Mouse (Mus musculus) limb, embryonic 14.5 days (tissue): ENCODE results near the gene Chpf2. TPM values are rescaled to one million over a fixed set of nuclear protein-coding genes. Genes with fewer than 3 reads are reported as not detected.
"Not testable (repeated sequence)": the region's sequence is repeated elsewhere in the genome, so short reads cannot be mapped to it uniquely, and the experiment has no call there.

Source experiments
- ATAC-seq: fragments of 200-750 bp; cut with Nextera tagmentation; 2 replicates; pipeline ENCODE4 v1.8.0; 2017; ENCODE audit warnings: low read depth, moderate number of reproducible peaks, moderate TSS enrichment; ENCODE audit not compliant: low FRiP score
- DNase-seq: peaks from one replicate; pipeline ENCODE4 v3.0.0-alpha.2; 2015; ENCODE audit warnings: low spot score
- H3K27ac ChIP-seq: fragments of 300-500 bp; sonication (generic); replicated peaks from 2 replicates; pipeline ENCODE4 v1.5.1; 2014; ENCODE audit warnings: low read depth, mild to moderate bottlenecking, low read length, moderate library complexity, mixed read lengths
- H3K27me3 ChIP-seq: fragments of 300-500 bp; sonication (generic); 2 replicates; pipeline ENCODE4 v1.6.1; 2014; ENCODE audit warnings: low read length, mixed read lengths; ENCODE audit not compliant: control insufficient read depth, insufficient read depth
- H3K36me3 ChIP-seq: fragments of 300-500 bp; sonication (generic); 2 replicates; pipeline ENCODE4 v1.6.1; 2014; ENCODE audit warnings: mild to moderate bottlenecking, low read length, moderate library complexity, mixed read lengths; ENCODE audit not compliant: control insufficient read depth, insufficient read depth
- H3K4me1 ChIP-seq: fragments of 300-500 bp; sonication (generic); 2 replicates; pipeline ENCODE4 v1.6.1; 2014; ENCODE audit warnings: antibody characterized with exemption, low read length, mixed read lengths; ENCODE audit not compliant: control insufficient read depth, insufficient read depth
- H3K4me2 ChIP-seq: fragments of 300-500 bp; sonication (generic); replicated peaks from 2 replicates; pipeline ENCODE4 v1.6.1; 2014; ENCODE audit warnings: low read depth, mild to moderate bottlenecking, low read length, moderate library complexity; ENCODE audit not compliant: severe bottlenecking
- H3K4me3 ChIP-seq: fragments of 300-500 bp; sonication (generic); replicated peaks from 2 replicates; pipeline ENCODE4 v1.5.1; 2014; ENCODE audit warnings: low read length
- H3K9ac ChIP-seq: fragments of 300-500 bp; sonication (generic); 2 replicates; pipeline ENCODE4 v1.6.1; 2014; ENCODE audit warnings: mild to moderate bottlenecking, low read depth, low read length, moderate library complexity; ENCODE audit not compliant: severe bottlenecking
- H3K9me3 ChIP-seq: fragments of 300-500 bp; sonication (generic); 2 replicates; pipeline ENCODE4 v1.6.1; 2016; ENCODE audit warnings: low read length; ENCODE audit not compliant: control insufficient read depth
- POLR2A ChIP-seq: fragments of 200-500 bp; IDR thresholded peaks from 2 replicates; pipeline ENCODE4 v1.8.0; 2012; ENCODE audit warnings: inconsistent platforms, mild to moderate bottlenecking, moderate library complexity, borderline replicate concordance; ENCODE audit not compliant: insufficient read depth, insufficient read length; ENCODE audit errors: extremely low read depth
- WGBS: fragments of 180-500 bp; shearing (Covaris S2); extraction: QIAGEN DNeasy Blood & Tissue Kit; methylation state at CpG from one replicate; pipeline ENCODE4 v1.1.7; 2014; 5-methylcytosine and 5-hydroxymethylcytosine counted together
- polyA plus RNA-seq, 2 experiments: library from polyadenylated mRNA; depleted of rRNA in 1 of 2; stranded (reverse) in 1 of 2; unstranded in 1 of 2; fragments of >200 nt; fragmentation: Nextera tagmentation in 1 of 2; extraction: Ambion mirVana in 1 of 2; gene quantifications; 2 replicates each; pipeline versions ENCODE4 v1.2.1 to v1.2.3; 2012 to 2014

The Chpf2 gene
- polyA plus RNA-seq, 2 experiments = 23.1 to 56.2 TPM

DNA sequence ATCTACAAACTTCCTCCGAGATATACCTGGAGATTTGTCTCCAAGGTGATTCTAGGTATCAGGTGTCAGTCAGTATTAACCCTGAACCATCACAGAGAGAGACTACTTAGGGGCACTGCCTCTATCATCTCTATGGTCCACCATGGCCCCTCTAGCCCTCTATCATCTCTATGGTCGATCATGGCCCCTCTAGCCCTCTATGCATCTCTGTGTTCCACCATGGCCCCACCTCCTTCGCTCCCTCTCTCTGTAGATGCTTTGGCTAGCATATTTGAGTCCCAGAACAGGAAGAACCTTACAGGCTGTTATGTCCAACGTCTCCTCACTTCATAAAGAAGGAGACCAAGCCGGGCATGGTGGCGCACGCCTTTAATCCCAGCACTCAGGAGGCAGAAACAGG lies 43.9 kb upstream of the Chpf2 start:
- ATAC-seq = no peak
- WGBS = 80% methylated on average over 7 of the region's 7 CpGs
- peaks cover 18% of the 10 kb centered on the region for H3K4me1 ChIP-seq
- no peaks in the 10 kb centered on the region for H3K27me3 ChIP-seq
- no peak overlapping the region for H3K4me3 ChIP-seq
- H3K4me2 ChIP-seq = no peak overlapping the region
- no peaks in the 10 kb centered on the region for H3K9me3 ChIP-seq
- no peak overlapping the region for H3K9ac ChIP-seq
- H3K27ac ChIP-seq = no peak overlapping the region
- no peak for TF ChIP-seq POLR2A
- no peaks in the 10 kb centered on the region for H3K36me3 ChIP-seq
- DNase-seq = no peak

DNA sequence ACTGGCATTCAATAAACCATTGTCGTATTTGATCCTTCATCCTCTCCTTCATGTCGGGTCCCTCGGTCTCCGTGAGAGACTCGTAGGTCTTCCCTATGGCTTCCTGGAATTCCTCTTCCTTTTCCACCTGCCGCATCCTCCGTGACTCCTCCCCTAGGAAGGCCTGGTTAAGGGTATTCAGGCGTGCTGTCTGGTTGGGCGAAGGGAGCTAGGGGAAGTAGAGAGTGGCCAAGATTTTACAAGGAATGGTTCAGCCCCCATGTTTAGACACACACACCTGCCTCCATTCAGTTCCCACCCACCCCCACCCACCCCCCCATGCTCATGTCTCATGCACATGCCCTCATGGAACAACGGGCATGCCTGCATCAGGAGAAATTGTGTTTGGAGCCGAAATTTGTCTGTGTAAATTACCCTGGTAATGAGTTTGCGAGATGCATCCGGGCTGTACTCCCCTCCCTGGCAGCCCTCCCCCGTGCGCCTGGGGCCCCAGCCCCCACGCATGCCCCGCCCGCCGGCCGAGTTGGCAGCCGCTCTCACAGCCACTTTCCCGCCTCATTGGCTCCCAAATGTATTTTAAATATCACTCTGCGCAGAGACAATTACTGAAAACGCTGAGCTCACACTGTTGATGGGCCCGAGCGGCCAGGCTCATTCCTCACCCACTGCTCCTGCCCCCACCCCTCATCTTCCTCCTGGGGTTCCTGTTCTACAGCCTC lies 35.8 kb upstream of the Chpf2 start:
- Histone ChIP-seq H3K27ac (no peak overlapping the region), H3K9me3 (no peaks in the 10 kb centered on the region; the same call in 1 of the 2 replicates), H3K36me3 (no peaks in the 10 kb centered on the region), H3K9ac (peak overlapping the region; percentile 34; the same call in 1 of the 2 replicates), H3K4me2 (peak overlapping the region; percentile 42), H3K4me1 (peaks cover 26% of the 10 kb centered on the region), H3K4me3 (0 out of 2 replicates have a peak overlapping the region, but pooled peaks have one; percentile 5), H3K27me3 (no peaks in the 10 kb centered on the region)
- ATAC-seq (peak; percentile 56; the same call in 1 of the 2 replicates), DNase-seq (peak; percentile 56)
- no peak for TF ChIP-seq POLR2A
- WGBS = 25% methylated on average over 21 of the region's 26 CpGs

DNA sequence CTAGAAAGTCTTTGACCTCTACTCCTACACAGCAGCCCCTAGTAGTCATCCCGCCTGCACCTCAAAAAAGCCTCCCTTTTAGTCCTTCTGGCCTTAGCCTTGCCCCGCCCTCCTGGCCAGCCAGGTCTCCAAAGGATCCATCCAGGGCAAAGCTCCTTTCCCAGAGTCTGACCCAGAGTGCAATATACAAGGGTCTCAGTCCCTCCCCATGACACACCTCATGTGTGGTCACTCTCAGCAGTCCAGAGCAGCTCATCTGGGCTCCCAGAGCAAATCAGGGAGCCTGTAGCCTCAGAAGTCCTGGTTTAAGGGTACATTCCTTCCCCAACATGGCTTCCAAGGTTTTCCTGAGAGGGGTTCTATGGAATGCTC lies 35.2 kb upstream of the Chpf2 start:
- Histone ChIP-seq H3K27me3 (no peaks in the 10 kb centered on the region), H3K36me3 (no peaks in the 10 kb centered on the region), H3K4me1 (peaks cover 26% of the 10 kb centered on the region), H3K4me2 (peak overlapping the region; percentile 42), H3K9me3 (no peaks in the 10 kb centered on the region; the same call in 1 of the 2 replicates), H3K27ac (no peak overlapping the region), H3K4me3 (0 out of 2 replicates have a peak overlapping the region, but pooled peaks have one; percentile 5), H3K9ac (peak overlapping the region; percentile 34; the same call in 1 of the 2 replicates)
- ATAC-seq (0 out of 2 replicates have a peak, but pooled peaks have one; percentile 4), DNase-seq (no peak)
- no peak for TF ChIP-seq POLR2A
- WGBS = 43% methylated on average over 2 of the region's 2 CpGs

DNA sequence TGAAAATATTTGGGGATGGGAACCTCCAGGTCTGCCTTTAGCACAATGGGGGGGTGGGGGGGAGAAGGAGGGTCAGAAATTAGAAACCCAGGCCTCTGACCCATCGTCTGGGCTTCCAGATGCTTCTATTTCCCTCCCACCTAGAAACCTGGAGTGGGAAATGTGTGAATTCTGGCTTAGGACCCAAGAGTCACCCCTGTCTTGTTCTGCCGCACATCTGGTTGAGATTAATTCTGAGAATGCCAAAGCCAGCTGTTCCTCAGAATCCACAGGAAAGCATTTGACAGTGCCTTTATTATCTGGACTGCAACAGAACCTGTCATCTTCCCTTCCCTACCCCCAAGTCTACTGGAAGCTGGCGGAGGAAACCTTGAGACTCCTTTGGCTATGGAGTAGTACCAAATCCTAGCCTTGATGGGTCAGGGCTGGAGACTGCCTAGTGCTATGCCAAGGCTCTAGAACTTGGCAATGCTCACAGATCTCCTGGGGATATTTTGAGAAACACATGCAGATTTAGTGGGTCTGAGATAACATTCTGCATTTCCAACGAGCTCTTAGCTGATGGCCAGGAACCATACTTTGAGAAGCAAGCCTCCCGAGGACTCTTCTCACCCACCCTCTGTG lies 32.8 kb upstream of the Chpf2 start:
- Histone ChIP-seq H3K4me2 (no peak overlapping the region), H3K9ac (no peak overlapping the region), H3K4me1 (peaks cover 26% of the 10 kb centered on the region), H3K9me3 (no peaks in the 10 kb centered on the region; the same call in 1 of the 2 replicates), H3K27me3 (no peaks in the 10 kb centered on the region), H3K4me3 (no peak overlapping the region), H3K27ac (0 out of 2 replicates have a peak overlapping the region, but pooled peaks have one; percentile 26), H3K36me3 (no peaks in the 10 kb centered on the region)
- DNase-seq = peak; percentile 69
- no peak for TF ChIP-seq POLR2A
- peak; percentile 49; the same call in 1 of the 2 replicates for ATAC-seq
- 29% methylated on average over 5 of the region's 5 CpGs for WGBS

- H3K4me3 ChIP-seq, H3K36me3 ChIP-seq, H3K4me2 ChIP-seq, H3K9me3 ChIP-seq, H3K9ac ChIP-seq, H3K27ac ChIP-seq, H3K27me3 ChIP-seq, DNase-seq, ATAC-seq: not testable (repeated sequence)
- 89% methylated on average over 7 of the region's 7 CpGs for WGBS
- peaks cover 25% of the 10 kb centered on the region for H3K4me1 ChIP-seq
Measured at GRCm38 (mm10) chr5:24555335-24555734, 31.2 kb upstream of the Chpf2 start.
